ENCODE assay signal across 28 mouse cellular contexts in the genomic region with DNA sequence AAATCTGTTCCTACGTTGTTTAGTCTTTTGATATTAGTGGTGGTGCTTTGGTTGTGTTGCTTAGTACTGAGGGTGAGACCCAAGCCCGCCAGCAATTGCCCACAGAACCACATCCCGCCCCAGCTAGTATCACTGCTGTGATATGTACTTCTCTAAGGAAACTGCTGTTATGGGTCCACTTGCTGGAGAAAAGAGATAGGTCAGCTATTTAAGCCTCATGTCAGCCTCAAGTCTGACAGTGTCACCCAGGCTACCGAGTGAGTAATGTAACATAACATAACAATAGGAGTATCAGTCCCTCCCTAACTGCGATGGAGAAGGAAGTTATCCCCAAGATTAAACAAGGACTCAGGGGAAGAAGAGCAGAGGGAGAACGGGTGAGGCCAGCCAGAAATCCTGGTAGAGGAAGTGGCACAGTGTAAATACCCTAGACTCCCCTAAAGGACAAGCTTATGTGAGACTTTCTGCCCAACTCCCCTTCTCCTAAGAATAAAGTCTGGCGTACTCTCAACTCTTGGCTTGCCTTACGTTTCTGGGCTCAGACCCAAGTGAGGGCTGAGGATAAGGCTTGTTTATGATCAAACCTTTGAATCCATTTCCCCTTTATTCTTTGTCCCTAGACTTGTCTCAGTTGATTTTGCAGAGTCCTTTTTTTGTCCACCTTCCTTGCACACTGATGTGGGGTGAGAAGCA. TPM values are rescaled to one million over a fixed set of nuclear protein-coding genes. Genes with fewer than 3 reads are reported as not detected.
DNase-seq lines count a peak whose midpoint lies in the region; ATAC-seq and TF ChIP-seq lines count a peak whose summit lies in the region.
"Had no signal": no experiment of that assay in that cellular context is flagged by ENCODE, and none has a peak within 500 bp of the region (broad histone marks: within the 10 kb centered on the region; RNA-seq: fewer than 3 reads in every experiment).

No protein-coding gene starts in this region.

- peak; percentile 2; the same call in 1 of the 2 replicates for ATAC-seq in lung, embryonic 14.5 days (ENCODE audit: insufficient read depth)
- ATAC-seq: intestine, postnatal 0 days; Patski had no signal

- no peaks in the 10 kb centered on the region for H3K36me3 ChIP-seq in lung, embryonic 14.5 days (ENCODE audit: insufficient read depth)
- H3K36me3 ChIP-seq in MEL (ENCODE audit: control insufficient read depth in 1 of 2, insufficient read depth in 2 of 2, low read length in 2 of 2), result peaks cover 0 to 2% of the 10 kb centered on the region in 2 experiments; a peak in 1 of 4 replicates
- H3K36me3 ChIP-seq: hindbrain, embryonic 13.5 days; kidney, embryonic 15.5 days had no signal

- DNase-seq in heart, adult 11 months, result peak; percentile 92
- no peak for DNase-seq in heart, adult 18-20 months
- peak; percentile 61 for DNase-seq in lung, embryonic 14.5 days
- no peak for DNase-seq in lung, postnatal 14 days
- peak; percentile 22 for DNase-seq in MEL (ENCODE audit: low read depth, low spot score)
- DNase-seq in adrenal gland, postnatal 25 days, result no peak
- no peak for DNase-seq in kidney, postnatal 4 days

- H3K4me1 ChIP-seq in lung, embryonic 14.5 days (ENCODE audit: insufficient read depth), result 0 out of 2 replicates have a peak, but pooled peaks cover 2% of the 10 kb centered on the region
- peaks cover 0 to 4% of the 10 kb centered on the region in 2 experiments; a peak in 1 of 4 replicates for H3K4me1 ChIP-seq in MEL (ENCODE audit: control insufficient read depth in 1 of 2, insufficient read depth in 2 of 2, low read length in 2 of 2)
- H3K4me1 ChIP-seq in bone marrow macrophage, adult 2 months (ENCODE audit: control insufficient read depth, insufficient read depth, low read length), result peaks cover 17% of the 10 kb centered on the region

- no peak overlapping the region for H3K9ac ChIP-seq in lung, embryonic 14.5 days
- H3K9ac ChIP-seq in MEL (ENCODE audit: control insufficient read depth, low read depth, low read length, poor library complexity, severe bottlenecking), result no peak overlapping the region
- H3K9ac ChIP-seq: hindbrain, embryonic 13.5 days; kidney, embryonic 15.5 days had no signal

- TF ChIP-seq CTCF in lung, embryonic 14.5 days (IDR thresholded peaks at IDR 0.05; ENCODE audit: low read depth), result no peak
- no peak for TF ChIP-seq CTCF in MEL (IDR thresholded peaks at IDR 0.05 in 2 of 3, conservative IDR thresholded peaks at IDR 0.05 in 1 of 3; ENCODE audit: control insufficient read depth in 1 of 3, insufficient read depth in 1 of 3, low read depth in 2 of 3, low read length in 3 of 3, poor library complexity in 1 of 3, severe bottlenecking in 1 of 3)
- no peak for TF ChIP-seq CTCF in bone marrow macrophage, adult 2 months (IDR thresholded peaks at IDR 0.05; ENCODE audit: low read depth, low read length)

- no peak for TF ChIP-seq EP300 in MEL (IDR thresholded peaks at IDR 0.05; ENCODE audit: low read depth in 1 of 2, low read length in 2 of 2)

- H3K27me3 ChIP-seq in lung, embryonic 14.5 days (ENCODE audit: insufficient read depth, low read length), result no peaks in the 10 kb centered on the region
- H3K27me3 ChIP-seq in MEL (ENCODE audit: control insufficient read depth in 1 of 2, insufficient read depth in 2 of 2, low read length in 2 of 2), result no peaks in the 10 kb centered on the region; a peak in 1 of 4 replicates

- no peaks in the 10 kb centered on the region for H3K79me2 ChIP-seq in MEL (ENCODE audit: control insufficient read depth, insufficient read depth, low read length, poor library complexity)

- no peak overlapping the region for H3K4me3 ChIP-seq in lung, embryonic 14.5 days (ENCODE audit: low read depth, low read length)
- H3K4me3 ChIP-seq in MEL (ENCODE audit: control insufficient read depth in 1 of 2, insufficient read depth in 1 of 2, low read depth in 2 of 2, low read length in 2 of 2), result no peak overlapping the region
- no peak overlapping the region for H3K4me3 ChIP-seq in bone marrow macrophage, adult 2 months (ENCODE audit: insufficient read depth, low read length)
- H3K4me3 ChIP-seq: erythroblast, embryonic 14.5 days; hindbrain, embryonic 13.5 days; kidney, embryonic 15.5 days had no signal

- no peak for TF ChIP-seq POLR2A in MEL (IDR thresholded peaks at IDR 0.05; ENCODE audit: control insufficient read depth in 1 of 2, insufficient read depth in 1 of 2, low read depth in 1 of 2, low read length in 2 of 2, poor library complexity in 1 of 2)
- TF ChIP-seq POLR2A in bone marrow macrophage, adult 2 months (IDR thresholded peaks at IDR 0.05; ENCODE audit: borderline replicate concordance, low read depth, low read length), result no peak

- no peak overlapping the region for H3K27ac ChIP-seq in lung, embryonic 14.5 days (ENCODE audit: low read depth)
- H3K27ac ChIP-seq in MEL (ENCODE audit: control insufficient read depth, low read depth, low read length), result no peak overlapping the region
- 0 out of 2 replicates have a peak overlapping the region, but pooled peaks have one; percentile 11 for H3K27ac ChIP-seq in bone marrow macrophage, adult 2 months (ENCODE audit: insufficient read depth, low read depth, low read length)
- H3K27ac ChIP-seq: hindbrain, embryonic 13.5 days; kidney, embryonic 15.5 days had no signal

- no peaks in the 10 kb centered on the region for H3K9me3 ChIP-seq in lung, embryonic 14.5 days (ENCODE audit: low read depth, low read length)
- no peaks in the 10 kb centered on the region for H3K9me3 ChIP-seq in MEL (replicated peaks; ENCODE audit: insufficient read depth, low read length)
- H3K9me3 ChIP-seq: hindbrain, embryonic 13.5 days; kidney, embryonic 15.5 days had no signal

- no peak overlapping the region for H3K4me2 ChIP-seq in lung, embryonic 14.5 days
- H3K4me2 ChIP-seq: hindbrain, embryonic 13.5 days; kidney, embryonic 15.5 days had no signal

- WGBS in lung, embryonic 14.5 days, result 47% methylated on average over 8 of the region's 8 CpGs

- TF ChIP-seq RAD21 in MEL (IDR thresholded peaks at IDR 0.05; ENCODE audit: low read depth, low read length), result no peak

TF ChIP-seq in MEL, 35 proteins besides CTCF, POLR2A, EP300 and RAD21 (continues in another document):
- no peak for TF ChIP-seq ELF1 (IDR thresholded peaks at IDR 0.05; ENCODE audit: low read depth, low read length)
- no peak for TF ChIP-seq GATA1 (IDR thresholded peaks at IDR 0.05; ENCODE audit: low read depth, low read length)
- no peak for TF ChIP-seq USF1 (IDR thresholded peaks at IDR 0.05; ENCODE audit: low read depth, low read length)
- no peak for TF ChIP-seq MAFK (IDR thresholded peaks at IDR 0.05; ENCODE audit: borderline replicate concordance, low read depth, low read length)
- TF ChIP-seq MXI1 (IDR thresholded peaks at IDR 0.05; ENCODE audit: low read depth, low read length), result no peak
- no peak for TF ChIP-seq MYC (IDR thresholded peaks at IDR 0.05; ENCODE audit: low read depth, low read length)
- TF ChIP-seq ZC3H11A (IDR thresholded peaks at IDR 0.05; ENCODE audit: low read depth, low read length), result no peak
- TF ChIP-seq MEF2A (IDR thresholded peaks at IDR 0.05; ENCODE audit: extremely low read depth, insufficient replicate concordance, low read depth, low read length, poor library complexity, severe bottlenecking), result no peak
- TF ChIP-seq POLR2AphosphoS2 (IDR thresholded peaks at IDR 0.05; ENCODE audit: low read length), result no peak

RNA-seq across cellular contexts. Expression of a gene that starts 2.8 kb away (rescaled TPM):
- total RNA-seq in heart, adult 18-20 months (2021), result not detected
- not detected in 2 replicates for polyA plus RNA-seq in lung, embryonic 14.5 days (2014; fragmentation: Nextera tagmentation; extraction: Ambion mirVana)
- not detected in 2 replicates for total RNA-seq in MEL (2012; rRNA removed)
- polyA plus RNA-seq in MEL (2012; ENCODE audit: insufficient read depth in 1 of 2, insufficient read length in 2 of 2, low read depth in 1 of 2, low replicate concordance in 2 of 2, missing spikeins in 1 of 2), result not detected
- polyA plus RNA-seq in bone marrow macrophage, adult 2 months (2012; ENCODE audit: insufficient read depth, insufficient read length, missing spikeins), result not detected in 2 replicates
- total RNA-seq in adrenal gland, postnatal 25 days (2021), result not detected in 2 replicates
- total RNA-seq: adrenal gland, postnatal 10 days; gastrocnemius, adult 8-10 months; heart, adult 8-10 months; layer of hippocampus, adult 18-20 months; layer of hippocampus, postnatal 25 days; left cerebral cortex, postnatal 14 days; megakaryocyte progenitor cell, adult 5-6 weeks; midbrain, postnatal 0 days; neutrophil, adult 5-6 weeks had no signal
- polyA plus RNA-seq: C2C12; cerebellum, adult 2 months; embryonic facial prominence, embryonic 11.5 days; erythroblast, embryonic 14.5 days; heart, embryonic 16.5 days; hindbrain, embryonic 13.5 days; intestine, postnatal 0 days; kidney, embryonic 15.5 days; limb, embryonic 14.5 days; midbrain, postnatal 0 days; Patski; stomach, embryonic 14.5 days had no signal

RNA-seq across cellular contexts. Expression of a gene that starts 5.4 kb away (rescaled TPM):
- total RNA-seq in heart, adult 18-20 months (2021), result 100 to 1,000 TPM; 539 to 709 TPM
- polyA plus RNA-seq in lung, embryonic 14.5 days (2014; fragmentation: Nextera tagmentation; extraction: Ambion mirVana), result 90.6 and 97.0 TPM in 2 replicates
- total RNA-seq in MEL (2012; rRNA removed), result 46.1 and 47.2 TPM in 2 replicates
- 10 to 100 TPM in 1 of 2 experiments, not detected in 1; 81.1 TPM for polyA plus RNA-seq in MEL (2012; ENCODE audit: insufficient read depth in 1 of 2, insufficient read length in 2 of 2, low read depth in 1 of 2, low replicate concordance in 2 of 2, missing spikeins in 1 of 2)
- polyA plus RNA-seq in bone marrow macrophage, adult 2 months (2012; ENCODE audit: insufficient read depth, insufficient read length, missing spikeins), result 261 and 292 TPM in 2 replicates
- 635 and 924 TPM in 2 replicates for total RNA-seq in adrenal gland, postnatal 25 days (2021)

RNA-seq across cellular contexts. Expression of a gene that starts 5.7 kb away (rescaled TPM):
- under 1 TPM; 0.60 to 0.77 TPM for total RNA-seq in heart, adult 18-20 months (2021)
- 0.36 and 0.58 TPM in 2 replicates for polyA plus RNA-seq in lung, embryonic 14.5 days (2014; fragmentation: Nextera tagmentation; extraction: Ambion mirVana)
- total RNA-seq in MEL (2012; rRNA removed), result 0.07 and 0.08 TPM in 2 replicates
- under 1 TPM in 1 of 2 experiments, not detected in 1; 0.22 TPM for polyA plus RNA-seq in MEL (2012; ENCODE audit: insufficient read depth in 1 of 2, insufficient read length in 2 of 2, low read depth in 1 of 2, low replicate concordance in 2 of 2, missing spikeins in 1 of 2)
- 0.35 and 0.60 TPM in 2 replicates for polyA plus RNA-seq in bone marrow macrophage, adult 2 months (2012; ENCODE audit: insufficient read depth, insufficient read length, missing spikeins)
- total RNA-seq in adrenal gland, postnatal 25 days (2021), result 0.33 and 1.0 TPM in 2 replicates

RNA-seq across cellular contexts. Expression of a gene that starts 20.2 kb away (rescaled TPM):
- total RNA-seq in heart, adult 18-20 months (2021), result not detected
- 0.26 and 0.34 TPM in 2 replicates for polyA plus RNA-seq in lung, embryonic 14.5 days (2014; fragmentation: Nextera tagmentation; extraction: Ambion mirVana)
- total RNA-seq in MEL (2012; rRNA removed), result 0.10 TPM in 1 of 2 replicates, not detected in the other
- under 1 TPM in 1 of 2 experiments, not detected in 1; 0.50 TPM for polyA plus RNA-seq in MEL (2012; ENCODE audit: insufficient read depth in 1 of 2, insufficient read length in 2 of 2, low read depth in 1 of 2, low replicate concordance in 2 of 2, missing spikeins in 1 of 2)
- polyA plus RNA-seq in bone marrow macrophage, adult 2 months (2012; ENCODE audit: insufficient read depth, insufficient read length, missing spikeins), result not detected in 2 replicates
- not detected in 2 replicates for total RNA-seq in adrenal gland, postnatal 25 days (2021)
- total RNA-seq: adrenal gland, postnatal 10 days; gastrocnemius, adult 8-10 months; heart, adult 8-10 months; layer of hippocampus, adult 18-20 months; layer of hippocampus, postnatal 25 days; left cerebral cortex, postnatal 14 days; megakaryocyte progenitor cell, adult 5-6 weeks; midbrain, postnatal 0 days; neutrophil, adult 5-6 weeks had no signal
- polyA plus RNA-seq: cerebellum, adult 2 months; erythroblast, embryonic 14.5 days; intestine, postnatal 0 days had no signal

RNA-seq across cellular contexts. Expression of a gene that starts 50.4 kb away (rescaled TPM):
- total RNA-seq in heart, adult 18-20 months (2021), result not detected
- polyA plus RNA-seq in lung, embryonic 14.5 days (2014; fragmentation: Nextera tagmentation; extraction: Ambion mirVana), result not detected in 2 replicates
- not detected in 2 replicates for total RNA-seq in MEL (2012; rRNA removed)
- not detected for polyA plus RNA-seq in MEL (2012; ENCODE audit: insufficient read depth in 1 of 2, insufficient read length in 2 of 2, low read depth in 1 of 2, low replicate concordance in 2 of 2, missing spikeins in 1 of 2)
- 0.36 and 0.49 TPM in 2 replicates for polyA plus RNA-seq in bone marrow macrophage, adult 2 months (2012; ENCODE audit: insufficient read depth, insufficient read length, missing spikeins)
- 0.15 TPM in 1 of 2 replicates, not detected in the other for total RNA-seq in adrenal gland, postnatal 25 days (2021)
- total RNA-seq: heart, adult 8-10 months; neutrophil, adult 5-6 weeks had no signal
- polyA plus RNA-seq: C2C12; embryonic facial prominence, embryonic 11.5 days; erythroblast, embryonic 14.5 days; heart, embryonic 16.5 days; kidney, embryonic 15.5 days had no signal

Comparison
In these comparisons a context has a peak if more than half of its experiments do, and no peak if none do; other contexts are left out.
1. DNase-seq: peak in heart, adult 11 months (single experiment), lung, embryonic 14.5 days (single experiment) and MEL (single experiment); none in heart, adult 18-20 months (0 of 2), lung, postnatal 14 days (single experiment), adrenal gland, postnatal 25 days (single experiment) and kidney, postnatal 4 days (0 of 2).
2. RNA of a gene that starts 5.4 kb away (total RNA-seq): 635 to 924 TPM in adrenal gland, postnatal 25 days and 539 to 709 TPM in heart, adult 18-20 months; 46.1 to 47.2 TPM in MEL; every median in the first group is over 10 times any median in the second.